Mouse (Mus musculus) midbrain, embryonic 16.5 days (tissue): Measurements from ENCODE around the gene Car5a. TPM values are rescaled to one million over a fixed set of nuclear protein-coding genes. Genes with fewer than 3 reads are reported as not detected.

Source experiments
- ATAC-seq: fragments of 200-750 bp; cut with Nextera tagmentation; 2 replicates; pipeline ENCODE4 v1.8.0; 2017; ENCODE audit warnings: moderate TSS enrichment
- H3K27ac ChIP-seq: fragments of 300-500 bp; sonication (generic); 2 replicates; pipeline ENCODE4 v1.5.1; 2014; ENCODE audit warnings: mild to moderate bottlenecking, low read length, mixed read lengths
- H3K27me3 ChIP-seq: fragments of 300-500 bp; sonication (generic); 2 replicates; pipeline ENCODE4 v1.6.1; 2014; ENCODE audit warnings: low read depth, low read length, mixed read lengths; ENCODE audit not compliant: control insufficient read depth, insufficient read depth
- H3K36me3 ChIP-seq: fragments of 300-500 bp; sonication (generic); 2 replicates; pipeline ENCODE4 v1.6.1; 2014; ENCODE audit warnings: mild to moderate bottlenecking, low read length, moderate library complexity, mixed read lengths; ENCODE audit not compliant: control insufficient read depth, insufficient read depth
- H3K4me1 ChIP-seq: fragments of 300-500 bp; sonication (generic); 2 replicates; pipeline ENCODE4 v1.6.1; 2014; ENCODE audit warnings: mild to moderate bottlenecking, low read length, mixed read lengths; ENCODE audit not compliant: control insufficient read depth, insufficient read depth
- H3K4me2 ChIP-seq: fragments of 300-500 bp; sonication (generic); 2 replicates; pipeline ENCODE4 v1.6.1; 2014; ENCODE audit warnings: mild to moderate bottlenecking, low read length, mixed read lengths
- H3K4me3 ChIP-seq: fragments of 300-500 bp; sonication (generic); 2 replicates; pipeline ENCODE4 v1.5.1; 2014; ENCODE audit warnings: low read depth, mild to moderate bottlenecking, low read length, moderate library complexity, mixed read lengths
- H3K9ac ChIP-seq: fragments of 300-500 bp; sonication (generic); 2 replicates; pipeline ENCODE4 v1.6.1; 2014; ENCODE audit warnings: low read depth, low read length, mixed read lengths
- H3K9me3 ChIP-seq: fragments of 300-500 bp; sonication (generic); replicated peaks from 2 replicates; pipeline ENCODE4 v1.6.1; 2014; ENCODE audit warnings: mild to moderate bottlenecking, low read length, mixed read lengths; ENCODE audit not compliant: control insufficient read depth, poor library complexity, severe bottlenecking
- WGBS: fragments of 180-500 bp; shearing (Covaris S2); extraction: QIAGEN DNeasy Blood & Tissue Kit; methylation state at CpG from one replicate; pipeline ENCODE4 v1.1.7; 2014; 5-methylcytosine and 5-hydroxymethylcytosine counted together
- polyA plus RNA-seq: library from polyadenylated mRNA; unstranded; fragments of >200 nt; fragmentation: Nextera tagmentation; extraction: Ambion mirVana; gene quantifications from 2 replicates; pipeline ENCODE4 v1.2.1, GENCODE M21; 2015

Car5a gene
- polyA plus RNA-seq, 1 experiment from 2014 or later: 0.55 TPM

DNA sequence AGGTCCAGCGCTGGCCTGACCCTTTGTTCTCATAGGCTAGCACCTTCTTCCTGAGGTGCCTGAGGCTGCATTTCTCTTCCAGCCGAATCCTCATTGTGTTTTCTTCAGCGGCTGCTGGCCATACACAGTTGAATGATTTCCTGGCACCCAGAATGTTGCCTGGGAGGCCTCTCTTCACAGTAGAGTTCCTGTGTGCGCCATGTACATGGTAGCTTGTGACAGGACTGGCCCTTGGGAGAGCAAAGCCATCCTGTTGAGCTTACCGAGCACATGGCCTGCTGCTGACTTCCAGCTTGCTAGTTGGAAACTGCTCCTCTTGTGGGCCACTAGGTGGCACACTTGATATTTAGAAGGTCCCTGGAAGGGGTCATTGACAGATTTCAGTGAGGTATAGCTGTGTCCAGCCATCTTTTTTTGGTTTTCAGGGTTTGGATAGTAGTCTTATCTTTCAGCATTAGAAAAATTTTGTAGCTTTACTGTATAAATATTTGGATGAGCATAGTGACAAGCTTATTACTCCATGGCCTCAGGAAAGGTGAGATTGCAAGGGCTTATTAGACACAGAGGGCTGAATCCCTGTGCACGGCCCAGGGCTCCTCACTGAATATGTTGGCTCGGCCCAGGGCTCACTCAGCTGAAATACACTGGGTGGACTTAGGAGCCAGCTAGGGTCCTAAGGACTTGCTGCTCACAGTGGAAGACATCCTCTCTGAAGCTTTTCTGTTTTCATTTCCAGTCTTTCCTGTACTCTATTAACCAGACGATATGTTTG, 33.3 kb upstream of the Car5a start:
- WGBS: 69% methylated on average over 8 of the region's 8 CpGs
- no peak overlapping the region for H3K4me2 ChIP-seq
- H3K27ac ChIP-seq: no peak overlapping the region
- no peaks in the 10 kb centered on the region for H3K9me3 ChIP-seq
- peak; percentile 51; the same call in 1 of the 2 replicates for ATAC-seq
- H3K27me3 ChIP-seq: no peaks in the 10 kb centered on the region
- no peak overlapping the region for H3K9ac ChIP-seq
- no peak overlapping the region for H3K4me3 ChIP-seq
- H3K4me1 ChIP-seq: no peaks in the 10 kb centered on the region
- peaks cover 47% of the 10 kb centered on the region for H3K36me3 ChIP-seq

DNA sequence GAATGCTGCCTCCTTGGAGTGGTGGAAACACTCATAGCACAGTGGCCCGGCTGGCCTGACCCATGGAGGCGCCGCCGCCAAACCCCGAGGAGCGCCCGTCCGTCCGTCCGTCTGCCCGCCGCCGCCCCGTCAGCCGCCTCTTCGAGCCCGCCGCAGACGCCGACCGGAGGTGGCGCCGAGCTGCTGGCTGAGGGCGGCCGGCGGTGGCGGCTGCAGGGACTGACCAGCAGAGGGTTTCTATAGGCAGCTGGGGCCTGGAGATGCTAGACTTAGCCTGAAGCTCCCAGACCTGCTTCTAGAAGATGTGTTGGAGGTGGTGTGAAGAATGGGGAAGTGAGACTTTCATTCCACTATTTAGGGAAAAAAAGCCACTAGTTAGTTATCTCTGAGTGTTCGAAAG, 29.2 kb upstream of the Car5a start:
- Histone ChIP-seq H3K4me1 (peaks cover 11% of the 10 kb centered on the region), H3K4me3 (no peak overlapping the region), H3K36me3 (peaks cover 30% of the 10 kb centered on the region), H3K27me3 (no peaks in the 10 kb centered on the region), H3K27ac (no peak overlapping the region), H3K9me3 (no peaks in the 10 kb centered on the region), H3K4me2 (no peak overlapping the region), H3K9ac (no peak overlapping the region)
- no peak for ATAC-seq
- 96% methylated on average over 27 of the region's 28 CpGs for WGBS

DNA sequence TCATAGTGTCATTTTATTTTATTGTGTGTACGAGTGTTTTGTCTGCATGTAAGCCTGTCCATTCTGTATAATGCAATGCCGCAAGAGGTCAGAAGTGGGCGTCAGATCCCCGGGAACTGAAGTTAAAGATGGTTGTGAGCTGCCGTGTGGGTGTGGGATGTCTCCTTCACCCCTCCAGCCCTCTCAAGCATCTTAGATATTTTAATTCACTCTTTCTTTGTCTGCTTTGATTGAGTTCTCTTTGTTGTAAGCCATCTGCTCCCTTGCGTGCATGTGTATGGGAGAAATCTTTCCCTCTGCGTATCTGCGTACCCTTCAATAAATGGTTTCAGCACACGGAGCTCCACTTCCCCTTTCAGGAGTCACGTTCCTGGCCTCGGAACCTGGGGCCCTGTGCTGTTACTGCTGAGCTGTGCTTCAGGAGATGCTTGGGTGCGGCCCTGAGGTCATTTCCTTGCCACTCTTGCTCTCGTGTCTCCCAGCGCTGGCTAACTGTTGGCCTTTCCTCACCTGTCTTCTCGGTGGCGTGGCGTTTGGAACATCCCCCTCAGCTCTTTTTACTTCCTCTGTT, 26.9 kb upstream of the Car5a start:
- Histone ChIP-seq H3K4me3 (no peak overlapping the region), H3K4me2 (no peak overlapping the region), H3K36me3 (peaks cover 17% of the 10 kb centered on the region), H3K27me3 (no peaks in the 10 kb centered on the region), H3K9me3 (no peaks in the 10 kb centered on the region), H3K27ac (peak overlapping the region; percentile 58), H3K4me1 (peaks cover 28% of the 10 kb centered on the region), H3K9ac (0 out of 2 replicates have a peak overlapping the region, but pooled peaks have one; percentile 30)
- no peak for ATAC-seq
- 59% methylated on average over 17 of the region's 17 CpGs for WGBS

DNA sequence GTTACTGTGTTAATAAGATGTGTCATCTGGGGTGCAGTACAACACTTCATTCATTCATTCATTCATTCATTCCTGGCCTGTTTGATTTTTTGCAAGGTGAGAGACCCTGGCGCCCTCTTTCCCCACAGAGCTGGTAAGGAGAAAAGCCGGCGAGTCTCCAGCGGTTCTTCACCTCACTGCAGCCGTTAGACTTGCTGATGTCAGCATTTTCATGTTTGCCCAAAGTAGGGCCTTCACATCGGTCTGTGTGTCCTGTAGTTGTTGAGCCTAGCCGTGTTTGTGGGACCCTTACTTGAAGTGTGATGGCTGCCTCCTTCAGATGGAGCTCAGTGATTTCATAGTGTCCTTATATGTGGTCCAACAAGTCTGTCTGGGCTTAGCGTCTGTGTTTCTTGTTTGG, 25.5 kb upstream of the Car5a start:
- Histone ChIP-seq H3K4me2 (no peak overlapping the region), H3K4me1 (peaks cover 31% of the 10 kb centered on the region), H3K36me3 (peaks cover 6% of the 10 kb centered on the region; the same call in 1 of the 2 replicates), H3K27me3 (no peaks in the 10 kb centered on the region), H3K9ac (0 out of 2 replicates have a peak overlapping the region, but pooled peaks have one; percentile 0), H3K9me3 (no peaks in the 10 kb centered on the region), H3K4me3 (no peak overlapping the region), H3K27ac (peak overlapping the region; percentile 1; the same call in 1 of the 2 replicates)
- no peak for ATAC-seq
- WGBS: 87% methylated on average over 8 of the region's 8 CpGs

DNA sequence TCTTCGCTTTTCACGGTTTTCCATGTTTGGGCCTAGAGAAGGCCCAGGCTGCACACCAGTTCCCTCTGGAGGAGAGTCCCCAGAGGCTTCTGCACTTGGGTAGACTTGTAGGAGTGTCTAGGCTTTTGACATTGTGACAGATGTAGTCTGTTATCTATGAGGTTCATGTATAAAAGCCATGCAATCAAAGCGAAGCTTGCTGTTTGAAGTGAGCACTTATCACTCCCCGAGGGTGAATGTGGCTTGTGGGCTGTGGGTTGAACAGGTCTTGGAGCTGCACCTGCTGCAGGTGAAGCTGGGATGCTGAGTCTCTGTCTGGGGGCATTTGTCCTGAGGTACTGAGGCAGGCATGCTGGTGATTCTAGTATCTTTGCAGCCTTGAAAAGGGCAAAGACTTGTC, 23.8 kb upstream of the Car5a start:
- ATAC-seq: no peak
- H3K27ac ChIP-seq: peak overlapping the region; percentile 30
- WGBS: 75% methylated on average over 4 of the region's 4 CpGs
- no peaks in the 10 kb centered on the region for H3K36me3 ChIP-seq
- H3K27me3 ChIP-seq: no peaks in the 10 kb centered on the region
- H3K4me1 ChIP-seq: peaks cover 31% of the 10 kb centered on the region
- no peak overlapping the region for H3K4me3 ChIP-seq
- no peak overlapping the region for H3K4me2 ChIP-seq
- no peaks in the 10 kb centered on the region for H3K9me3 ChIP-seq
- no peak overlapping the region for H3K9ac ChIP-seq

DNA sequence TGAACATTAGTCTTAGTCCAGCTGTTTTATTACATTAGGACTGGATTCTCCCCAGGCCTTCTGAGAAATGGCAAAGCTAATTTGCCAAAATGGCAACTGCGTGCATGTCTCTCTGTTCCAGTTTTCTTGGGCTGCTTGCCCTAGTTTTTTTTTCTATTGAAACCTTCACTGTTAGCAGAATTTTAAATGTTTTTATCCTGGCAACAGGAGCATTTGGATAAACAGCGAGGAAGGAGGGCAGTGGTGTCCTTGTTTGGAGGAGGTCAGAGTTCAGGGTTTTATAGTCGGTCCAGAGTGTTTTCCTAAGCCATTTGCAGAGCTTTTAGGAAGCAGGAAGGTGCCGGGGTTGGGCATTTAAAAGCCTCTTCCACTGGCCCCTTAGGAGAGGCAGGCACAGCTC, 23.3 kb upstream of the Car5a start:
- H3K9ac ChIP-seq: 0 out of 2 replicates have a peak overlapping the region, but pooled peaks have one; percentile 5
- H3K9me3 ChIP-seq: no peaks in the 10 kb centered on the region
- no peak overlapping the region for H3K4me2 ChIP-seq
- ATAC-seq: no peak
- 37% methylated on average over 4 of the region's 4 CpGs for WGBS
- peaks cover 31% of the 10 kb centered on the region for H3K4me1 ChIP-seq
- peak overlapping the region; percentile 30 for H3K27ac ChIP-seq
- no peaks in the 10 kb centered on the region for H3K36me3 ChIP-seq
- H3K27me3 ChIP-seq: no peaks in the 10 kb centered on the region
- H3K4me3 ChIP-seq: no peak overlapping the region

DNA sequence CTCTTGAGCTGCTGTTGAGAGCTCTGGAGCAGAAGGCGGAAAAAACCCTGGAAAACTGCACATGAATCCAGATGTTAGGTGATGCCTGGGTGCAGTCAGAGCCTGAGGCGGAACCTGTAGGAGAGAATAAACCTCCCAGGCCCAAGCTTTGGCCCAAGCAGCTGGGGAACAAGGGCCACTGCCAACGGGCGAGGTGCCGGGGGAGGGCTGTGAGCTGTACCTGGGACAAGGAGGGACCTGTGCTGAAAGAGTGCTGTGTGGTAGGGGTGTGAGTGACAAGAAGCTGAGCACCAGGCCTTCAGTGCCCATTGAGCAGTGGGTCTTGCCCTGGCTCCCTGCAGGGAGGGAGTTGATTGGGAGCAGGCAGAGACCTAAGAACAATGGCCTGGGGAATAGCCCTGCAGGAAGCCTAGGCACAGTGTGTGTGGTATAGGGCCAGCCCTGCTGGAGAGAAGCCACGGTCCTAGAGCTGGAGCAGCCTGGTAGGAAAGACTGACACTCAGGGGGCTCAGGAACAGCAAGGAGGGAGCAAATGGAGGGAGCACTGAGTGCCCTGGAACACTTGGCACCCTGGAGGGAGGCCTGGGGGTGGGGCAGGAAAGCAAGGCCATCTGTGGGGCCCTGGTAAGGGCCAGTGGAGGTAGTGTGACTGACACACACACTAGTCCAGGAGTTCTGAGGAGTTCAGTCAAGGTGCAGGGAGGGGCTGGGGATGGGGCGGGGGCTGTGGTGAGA, 22.2 kb upstream of the Car5a start:
- Histone ChIP-seq H3K27ac (no peak overlapping the region), H3K27me3 (no peaks in the 10 kb centered on the region), H3K4me2 (no peak overlapping the region), H3K4me1 (peaks cover 31% of the 10 kb centered on the region), H3K9me3 (no peaks in the 10 kb centered on the region), H3K9ac (peak overlapping the region; percentile 45), H3K4me3 (no peak overlapping the region), H3K36me3 (no peaks in the 10 kb centered on the region)
- 46% methylated on average over 7 of the region's 7 CpGs for WGBS
- ATAC-seq: peak; percentile 66

DNA sequence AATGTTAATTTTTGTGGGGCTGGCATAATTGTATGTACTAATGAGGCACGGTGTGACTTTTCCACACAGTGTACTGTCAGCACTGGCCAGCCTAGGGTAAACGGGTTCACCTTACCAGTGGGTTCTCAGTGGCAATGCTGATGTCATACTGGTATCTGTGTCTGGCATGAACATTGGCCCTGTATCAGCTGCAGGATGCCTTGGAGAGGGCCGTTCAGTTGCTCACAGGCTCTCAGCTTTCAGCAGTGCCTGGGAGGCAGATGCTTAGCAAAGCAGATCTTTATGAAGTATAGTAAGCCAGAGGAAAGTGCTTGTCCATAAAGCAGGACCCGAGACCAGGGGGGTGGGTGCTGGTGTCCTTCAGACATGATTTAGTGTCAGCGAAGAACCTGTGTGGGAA, 21.4 kb upstream of the Car5a start:
- no peaks in the 10 kb centered on the region for H3K27me3 ChIP-seq
- no peak overlapping the region for H3K4me2 ChIP-seq
- H3K9ac ChIP-seq: no peak overlapping the region
- H3K4me3 ChIP-seq: no peak overlapping the region
- no peak overlapping the region for H3K27ac ChIP-seq
- no peaks in the 10 kb centered on the region for H3K36me3 ChIP-seq
- ATAC-seq: 0 out of 2 replicates have a peak, but pooled peaks have one; percentile 41
- 70% methylated on average over 5 of the region's 5 CpGs for WGBS
- H3K4me1 ChIP-seq: peaks cover 24% of the 10 kb centered on the region
- no peaks in the 10 kb centered on the region for H3K9me3 ChIP-seq
